Mouse (Mus musculus) kidney, postnatal 25 days (tissue): ENCODE measurements at regions not wholly inside any gene's neighbourhood (a gene's known extent, or its start where the extent isn't known, plus 50 kb on each side); places are given as distances from the start of the nearest gene placed in this dataset.
"Not testable (repeated sequence)": the region's sequence is repeated elsewhere in the genome, so short reads cannot be mapped to it uniquely, and the experiment has no call there.

Experiments used
- DNase-seq, 2 experiments: peaks; one replicate each; pipeline ENCODE4 v3.0.0; 2021; ENCODE audit warnings: mixed read lengths in 2 of 2

DNA sequence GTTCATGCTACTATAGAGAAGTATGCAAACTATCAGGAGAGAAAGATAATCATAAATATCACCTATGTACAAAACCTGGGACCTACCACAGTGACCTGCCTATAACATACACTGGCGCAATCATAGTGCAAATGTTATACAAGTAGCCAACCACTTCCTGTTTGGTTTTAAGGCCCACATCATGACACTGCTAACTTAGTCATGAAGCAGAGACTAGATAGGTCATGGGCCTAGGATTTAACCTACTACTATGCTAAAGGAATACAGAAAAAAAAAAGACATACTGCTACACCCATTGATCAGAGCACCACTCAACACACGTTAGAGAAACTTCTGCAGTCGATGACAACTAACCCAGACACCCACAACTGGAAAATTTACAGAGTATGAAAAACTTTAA is 498.6 kb upstream of the Acvr2a start:
- DNase-seq: no peak

DNA sequence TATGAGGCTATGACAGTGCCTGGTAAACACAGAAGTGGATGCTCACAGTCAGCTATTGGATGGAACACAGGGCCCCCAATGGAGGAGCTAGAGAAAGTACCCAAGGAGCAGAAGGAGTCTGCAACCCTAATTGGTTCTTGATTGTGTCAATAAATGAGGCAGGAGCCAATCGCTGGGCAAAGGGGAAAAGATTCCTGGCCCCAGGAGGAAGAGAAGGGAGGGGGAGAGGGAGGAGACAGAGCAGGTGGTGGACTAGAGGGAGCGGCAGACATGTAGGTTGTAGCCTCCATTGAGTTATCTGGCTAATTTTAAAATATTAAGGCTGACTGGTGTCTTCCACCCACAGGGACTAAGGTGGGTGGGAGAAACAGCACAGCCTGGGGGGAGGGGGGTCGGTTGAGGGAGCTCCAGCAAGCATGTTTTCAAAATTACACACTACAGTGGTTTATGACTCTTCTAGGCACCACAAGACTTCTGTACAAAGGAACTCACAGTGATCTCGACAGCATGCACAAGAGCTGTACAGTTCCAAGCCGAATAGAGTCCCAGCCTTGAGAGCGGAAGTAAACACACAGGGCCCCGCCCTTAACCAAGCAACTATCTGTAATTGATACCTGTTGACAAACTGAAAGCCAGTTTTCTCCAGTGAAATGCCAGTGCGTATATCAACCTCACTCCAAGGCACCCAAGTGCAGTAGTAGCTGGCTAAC is 497.6 kb upstream of the Acvr2a start:
- no peak for DNase-seq

DNA sequence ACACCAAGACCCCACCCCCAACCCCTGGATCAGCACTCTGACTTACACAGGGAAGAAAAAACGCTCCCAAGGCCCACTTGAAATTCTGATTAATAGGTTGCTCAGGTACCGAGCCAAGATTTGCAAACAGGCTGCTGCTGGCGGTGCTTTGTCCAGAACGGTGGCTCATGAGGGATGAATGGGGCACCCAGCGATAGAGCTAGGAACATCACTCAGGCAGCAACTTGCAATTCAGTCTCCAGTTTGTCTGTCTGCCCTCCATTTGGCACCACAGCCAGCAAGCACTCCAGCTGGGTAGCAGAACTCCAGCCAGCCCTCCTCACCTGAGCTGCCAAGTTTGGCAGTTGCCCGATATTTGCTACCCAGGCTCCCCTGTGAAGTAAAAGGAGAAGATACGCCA is 496.1 kb upstream of the Acvr2a start:
- DNase-seq: no peak

DNA sequence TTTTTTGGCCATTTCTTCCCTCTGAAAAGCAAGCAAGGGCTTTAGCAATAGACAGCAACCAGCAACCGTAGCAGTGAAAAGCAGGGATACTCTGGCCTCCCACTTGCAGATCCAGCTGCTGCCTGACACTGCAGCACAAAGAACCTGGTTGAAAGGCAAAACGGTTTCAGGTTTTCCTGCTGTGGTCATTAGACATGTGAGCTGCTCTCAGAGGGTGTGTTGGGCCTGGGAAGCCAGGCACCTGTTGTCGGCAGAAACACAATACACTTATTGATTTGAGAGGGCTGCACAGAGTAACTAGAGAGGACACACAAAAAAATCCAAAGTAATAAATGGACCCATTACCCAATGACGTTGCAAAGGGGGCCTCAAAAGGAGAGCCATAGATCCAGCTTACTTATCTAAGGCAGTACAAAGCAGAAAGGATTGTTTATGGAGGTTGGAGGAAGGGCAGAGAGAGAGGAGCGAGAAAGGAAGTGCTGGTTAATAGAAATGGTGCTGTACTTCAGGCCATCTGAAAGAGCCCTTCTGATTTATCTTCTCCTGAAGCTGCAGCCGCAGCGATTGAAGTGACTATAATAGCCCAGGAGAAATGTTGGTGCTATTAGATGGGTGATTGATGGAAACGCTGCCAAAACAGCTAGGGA is 495.4 kb upstream of the Acvr2a start:
- no peak for DNase-seq

DNA sequence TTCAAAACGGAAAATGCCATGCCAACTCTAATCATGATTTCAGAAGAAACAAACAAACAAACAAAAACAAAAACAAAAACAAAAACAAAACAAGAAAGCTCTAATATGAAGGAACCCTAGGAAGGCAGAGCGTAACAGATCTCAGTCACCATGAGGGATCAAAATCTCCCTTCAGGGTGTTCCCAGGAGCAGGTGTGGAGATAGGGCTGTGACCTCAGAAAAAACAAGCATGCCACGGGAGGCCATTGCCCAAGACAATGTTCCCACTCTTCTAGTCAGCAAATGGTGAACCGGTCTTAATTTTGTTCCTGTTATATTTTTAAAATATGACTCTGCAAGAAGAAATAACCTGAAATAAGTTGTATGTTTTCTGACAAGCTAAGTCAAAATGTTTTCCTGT is 492.4 kb upstream of the Acvr2a start:
- DNase-seq: no peak

DNA sequence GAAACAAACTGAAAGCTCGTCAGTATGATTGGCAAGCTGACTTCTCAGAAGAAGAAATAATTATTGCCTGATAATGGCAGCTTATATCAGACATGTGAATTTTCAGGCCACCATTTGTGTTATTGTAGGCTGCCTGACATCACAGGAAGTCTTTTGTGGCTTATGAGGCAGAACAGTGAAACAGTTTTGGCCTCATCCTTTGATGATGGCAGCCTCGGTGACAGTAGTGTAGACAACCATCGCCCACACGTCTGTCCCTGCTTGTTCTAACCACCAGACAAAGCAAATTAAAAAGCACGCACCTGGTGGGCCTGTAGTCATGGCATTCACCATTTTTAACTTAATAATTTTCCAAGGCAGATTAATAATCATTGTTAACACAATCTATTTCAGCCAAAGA is 491.6 kb upstream of the Acvr2a start:
- no peak for DNase-seq

DNA sequence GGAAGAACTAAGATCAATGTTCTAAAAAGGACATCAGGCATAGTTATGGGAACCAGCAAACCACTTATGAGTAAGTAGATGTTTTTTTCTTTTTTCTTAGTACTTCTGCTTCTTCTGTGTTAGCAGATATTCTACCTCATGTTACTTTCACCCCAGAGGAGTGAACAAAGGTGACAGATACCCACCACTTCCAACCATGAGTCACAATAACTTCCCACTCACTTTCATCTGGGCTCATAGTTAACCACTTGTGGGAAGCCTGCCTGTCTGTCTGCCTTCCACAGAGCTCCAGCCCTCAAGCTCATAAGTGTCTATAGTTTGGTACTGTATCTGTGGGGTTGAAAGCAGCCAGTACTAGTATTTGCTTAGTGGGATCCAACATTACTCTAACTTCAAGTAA is 485.7 kb upstream of the Acvr2a start:
- DNase-seq: no peak

DNA sequence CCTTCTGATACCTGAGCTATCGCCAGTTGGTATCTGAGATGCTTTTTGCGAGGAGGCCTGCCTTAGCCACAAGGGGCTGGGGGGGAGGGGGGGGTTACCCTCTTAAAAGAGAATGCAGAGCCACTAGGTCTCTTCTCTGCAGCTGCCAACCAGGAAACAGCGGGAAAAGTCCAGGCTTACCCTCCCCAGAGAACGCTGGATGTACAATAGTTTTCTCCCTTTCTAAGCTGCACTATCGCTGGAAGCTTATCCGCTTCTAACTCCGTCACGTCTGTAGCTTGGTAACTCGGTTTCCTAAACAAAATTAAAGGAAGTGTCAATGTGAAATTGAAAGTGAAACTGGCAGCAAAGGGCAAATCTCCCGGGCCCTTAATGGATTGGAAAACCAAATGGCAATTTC is 481.1 kb upstream of the Acvr2a start:
- peak in 1 of 2 experiments; percentile 28 for DNase-seq

DNA sequence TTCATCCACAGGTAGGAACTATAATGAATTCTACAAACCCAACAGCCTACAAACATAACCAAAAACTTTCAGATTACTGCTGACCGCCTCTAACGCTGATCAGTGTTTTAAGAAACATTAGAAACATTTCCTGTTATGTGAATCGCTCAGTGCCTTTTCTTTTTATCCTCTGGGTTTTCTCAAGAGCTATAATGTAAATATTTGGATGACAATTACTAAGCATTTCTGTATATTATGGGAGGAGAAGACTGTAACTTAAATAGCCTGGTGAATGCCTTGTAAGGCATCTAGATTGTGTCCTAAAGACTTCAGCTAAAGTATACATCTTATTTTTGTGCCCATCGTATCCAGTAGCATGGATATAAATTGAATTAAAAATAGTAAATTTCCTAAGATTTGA is 465.9 kb upstream of the Acvr2a start:
- no peak for DNase-seq

DNA sequence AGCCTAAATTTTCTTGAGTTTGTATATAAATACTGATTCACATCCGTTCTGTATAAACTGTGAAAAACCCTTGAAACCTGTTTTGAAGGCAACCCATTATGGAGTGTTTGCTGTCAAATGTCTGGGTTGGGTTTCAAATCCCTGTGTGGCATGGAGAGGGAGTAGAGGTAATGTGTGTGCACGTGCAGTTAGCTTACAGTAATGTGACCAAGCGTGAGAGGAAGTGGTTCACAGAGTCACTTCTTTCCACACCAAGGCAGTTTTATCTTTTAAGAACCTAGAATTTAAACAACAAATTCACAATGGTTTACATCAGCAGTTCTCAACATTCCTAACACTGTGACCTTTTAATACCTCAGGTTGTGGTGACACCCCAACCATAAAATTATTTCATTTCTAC is 464.1 kb upstream of the Acvr2a start:
- DNase-seq: no peak

DNA sequence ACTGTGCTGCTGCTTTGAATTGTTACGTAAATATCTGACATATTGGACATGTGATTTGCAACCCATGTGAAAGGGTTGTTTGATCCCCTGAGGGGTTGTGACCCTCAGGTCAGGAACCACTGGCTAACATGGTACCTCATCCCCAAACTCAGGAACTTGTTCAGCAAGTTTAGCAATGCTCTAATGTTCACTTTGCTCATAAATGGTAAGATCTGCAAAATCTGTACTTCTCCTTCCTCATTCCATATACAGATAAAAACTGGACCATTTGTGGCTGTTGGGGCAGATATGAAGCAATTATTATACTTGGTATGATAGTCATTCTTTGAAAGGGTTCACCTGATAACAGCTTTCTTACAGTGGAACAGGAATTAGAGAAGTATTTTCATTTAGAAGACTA is 463.7 kb upstream of the Acvr2a start:
- no peak for DNase-seq

DNA sequence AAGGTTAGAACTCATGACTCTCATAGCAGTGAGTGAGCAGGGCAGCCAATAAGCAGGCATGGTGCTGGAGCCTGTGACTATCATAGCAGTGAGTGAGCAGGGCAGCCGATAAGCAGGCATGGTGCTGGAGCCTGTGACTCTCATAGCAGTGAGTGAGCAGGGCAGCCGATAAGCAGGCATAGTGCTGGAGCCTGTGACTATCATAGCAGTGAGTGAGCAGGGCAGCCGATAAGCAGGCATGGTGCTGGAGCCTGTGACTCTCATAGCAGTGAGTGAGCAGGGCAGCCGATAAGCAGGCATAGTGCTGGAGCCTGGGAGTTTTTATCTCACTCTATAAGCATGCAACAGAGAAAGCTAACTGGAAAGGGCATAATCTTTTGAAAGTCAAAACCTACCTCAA is 442.3 kb upstream of the Acvr2a start:
- not testable (repeated sequence) for DNase-seq

DNA sequence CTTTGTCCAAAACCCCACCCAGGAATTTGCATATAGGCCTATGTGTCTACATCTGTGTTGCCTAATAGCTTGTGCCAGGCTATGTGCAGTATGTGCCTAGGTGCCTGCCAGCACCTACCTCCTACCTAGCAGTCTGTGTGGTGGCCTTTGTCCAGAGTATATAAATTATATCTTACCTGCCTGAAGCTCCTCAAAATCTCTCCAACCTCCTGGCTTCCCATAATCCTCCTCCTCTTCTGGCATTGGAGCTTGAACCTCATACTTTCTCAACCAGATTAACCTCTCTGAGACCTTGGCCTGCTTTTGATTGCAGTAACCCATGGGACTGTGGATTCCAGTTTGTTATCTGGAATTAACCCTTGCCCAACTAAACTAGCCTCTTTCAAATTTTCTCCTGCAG is 440.8 kb upstream of the Acvr2a start:
- no peak for DNase-seq

DNA sequence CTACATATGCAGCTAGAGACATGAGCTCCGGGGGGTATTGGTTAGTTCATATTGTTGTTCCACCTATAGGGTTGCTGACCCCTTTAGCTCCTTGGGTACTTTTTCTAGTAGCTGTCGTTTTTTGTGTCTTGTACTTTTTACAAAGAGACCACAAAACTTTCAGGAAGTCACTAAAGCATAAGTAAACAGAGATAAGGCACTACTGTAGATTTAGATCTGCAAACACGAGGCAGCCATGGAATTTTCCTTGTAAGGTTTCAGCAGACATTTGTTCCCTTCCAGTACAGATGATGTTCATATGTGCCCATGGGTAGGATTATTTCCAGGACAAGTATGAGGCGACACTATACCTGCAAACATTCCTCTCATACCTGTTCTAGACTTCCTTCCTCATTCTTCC is 439.6 kb upstream of the Acvr2a start:
- DNase-seq: no peak

DNA sequence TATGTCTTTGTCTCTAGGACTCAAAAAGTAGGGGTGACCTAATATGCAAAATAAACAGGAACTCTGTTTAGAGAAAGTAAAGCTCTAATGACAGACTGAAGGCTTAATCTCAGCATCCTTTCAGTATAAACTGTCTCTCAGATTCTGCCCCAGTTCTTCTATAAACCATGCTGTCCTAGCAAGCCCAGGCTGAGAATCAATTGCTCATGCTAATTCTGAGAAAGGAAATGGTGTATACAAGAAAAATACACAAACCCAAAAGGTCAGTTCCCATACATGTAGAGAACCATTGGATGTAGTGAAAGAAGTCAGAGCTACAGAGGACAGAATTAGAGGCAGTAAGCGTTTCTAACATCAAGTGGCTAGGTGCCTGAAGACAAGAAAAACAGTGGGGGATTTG is 435.7 kb upstream of the Acvr2a start:
- DNase-seq: no peak

DNA sequence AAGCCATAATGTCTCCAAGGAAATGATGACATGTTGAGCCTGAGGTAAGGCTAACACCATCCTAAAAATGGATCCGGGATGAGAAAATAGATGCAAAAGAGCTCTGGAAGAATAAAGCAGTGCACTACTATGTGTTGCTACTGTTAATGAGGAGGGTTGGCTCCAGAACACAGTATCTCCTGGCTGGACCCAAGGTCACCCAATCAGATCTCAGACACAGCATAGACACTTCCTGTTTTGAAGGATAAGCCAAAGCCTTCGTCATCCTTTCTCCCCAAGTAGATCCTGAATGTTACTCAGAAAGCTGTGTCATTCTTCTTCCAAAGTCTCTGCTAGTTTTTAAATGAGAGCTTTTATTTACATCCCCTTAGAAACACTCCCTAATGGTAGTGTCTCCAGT is 435.2 kb upstream of the Acvr2a start:
- DNase-seq: no peak

DNA sequence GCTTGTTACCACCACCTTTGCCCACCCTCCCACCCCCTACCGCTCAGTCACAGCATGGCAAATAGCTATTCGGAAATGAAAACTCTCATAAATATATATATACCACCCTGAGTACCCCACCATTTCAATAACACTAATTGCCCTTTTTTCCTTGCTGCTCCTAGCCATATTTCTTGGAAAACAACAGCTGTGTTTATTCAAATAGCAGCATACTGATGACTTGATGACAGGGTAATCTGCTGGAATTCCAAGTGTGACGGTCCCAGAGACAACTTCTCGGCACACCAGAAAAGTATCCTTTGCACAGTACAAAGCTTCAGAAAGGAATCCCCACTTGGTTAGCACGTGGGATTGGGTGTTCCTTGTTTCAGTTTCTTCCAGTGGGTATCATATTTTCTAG is 433.8 kb upstream of the Acvr2a start:
- DNase-seq: no peak

DNA sequence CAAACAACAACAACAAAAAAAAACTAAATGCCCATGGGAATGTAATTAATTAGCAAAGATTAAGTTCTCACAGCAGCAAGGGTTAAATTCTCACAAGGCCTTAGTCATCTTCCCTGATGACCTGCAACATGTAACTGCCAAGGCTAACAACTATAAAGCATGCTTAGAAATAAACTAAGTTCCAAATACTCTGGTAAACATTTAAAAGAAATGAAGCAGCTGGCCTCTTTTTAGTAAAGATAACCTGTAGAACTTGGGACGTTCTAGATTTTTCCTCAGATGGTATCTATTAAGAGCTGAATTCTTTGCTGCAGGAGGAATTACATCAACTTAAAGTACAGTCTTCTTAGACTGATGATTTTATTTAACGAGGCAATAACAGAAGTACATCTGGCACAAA is 433.1 kb upstream of the Acvr2a start:
- DNase-seq: no peak

DNA sequence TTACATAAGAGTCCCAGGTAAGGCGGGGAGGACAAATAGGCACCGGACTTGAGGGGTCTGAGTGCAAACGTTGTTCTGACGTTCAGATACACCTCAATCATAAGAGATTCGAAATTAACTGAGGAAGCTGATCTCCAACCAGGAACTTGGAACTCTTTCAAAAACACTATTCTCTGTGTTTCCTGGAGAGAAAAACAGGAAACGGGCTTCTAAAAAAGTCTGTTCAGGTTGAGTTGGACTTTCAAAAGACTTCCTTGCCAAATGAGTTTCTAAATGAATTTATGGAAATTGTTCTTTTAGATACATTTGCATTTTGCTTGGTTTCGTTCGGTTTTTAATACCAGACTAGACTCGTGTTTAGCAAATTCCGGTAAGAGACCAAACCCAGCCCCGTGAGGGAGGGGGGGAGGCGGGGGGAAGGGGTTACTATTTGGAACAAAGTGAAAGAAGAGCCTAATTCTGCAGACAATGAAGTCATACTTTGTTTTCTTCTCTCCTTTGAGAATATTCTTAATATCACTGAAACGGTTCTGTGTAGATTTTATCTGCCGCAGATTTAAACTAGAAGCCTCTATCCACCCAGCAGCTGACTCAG is 432.3 kb upstream of the Acvr2a start:
- peak in 1 of 2 experiments; percentile 5 for DNase-seq

DNA sequence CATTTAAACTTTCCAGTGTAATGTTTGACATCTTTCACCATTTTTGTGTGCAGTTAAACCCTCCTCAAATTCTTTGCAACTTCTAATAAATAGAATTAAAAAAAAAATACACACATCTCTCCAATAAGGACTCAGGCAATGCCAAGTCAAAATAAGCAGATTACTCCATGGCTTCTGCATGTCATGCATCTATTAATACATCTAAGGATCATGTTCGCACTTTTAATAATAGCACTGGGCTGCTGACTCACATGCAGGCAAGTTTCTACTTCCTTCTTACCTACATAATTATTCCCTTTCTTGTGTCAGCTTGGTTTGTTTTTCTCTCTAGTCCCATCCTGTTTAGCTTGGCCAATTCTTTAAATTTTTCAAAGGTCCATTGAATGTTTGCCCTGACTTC is 415.4 kb upstream of the Acvr2a start:
- no peak for DNase-seq

DNA sequence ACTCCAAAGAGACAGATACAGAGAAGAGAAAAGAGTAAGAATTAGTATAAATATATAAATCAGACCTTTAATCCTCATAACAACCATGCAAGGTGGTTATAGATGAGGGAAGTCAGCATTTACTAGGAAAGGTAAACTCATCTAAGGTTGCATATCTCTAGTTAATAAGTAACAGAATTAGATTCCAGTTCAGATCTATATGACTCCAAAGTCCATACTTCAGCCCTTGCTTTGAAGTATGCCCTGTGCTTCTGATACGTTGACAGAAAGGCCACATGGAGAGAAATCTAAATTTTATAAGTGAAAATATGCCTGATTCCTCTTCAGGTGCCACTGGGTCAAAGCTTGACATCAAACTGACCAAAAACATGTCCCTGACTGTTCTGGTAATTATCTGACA is 414.7 kb upstream of the Acvr2a start:
- DNase-seq: no peak

DNA sequence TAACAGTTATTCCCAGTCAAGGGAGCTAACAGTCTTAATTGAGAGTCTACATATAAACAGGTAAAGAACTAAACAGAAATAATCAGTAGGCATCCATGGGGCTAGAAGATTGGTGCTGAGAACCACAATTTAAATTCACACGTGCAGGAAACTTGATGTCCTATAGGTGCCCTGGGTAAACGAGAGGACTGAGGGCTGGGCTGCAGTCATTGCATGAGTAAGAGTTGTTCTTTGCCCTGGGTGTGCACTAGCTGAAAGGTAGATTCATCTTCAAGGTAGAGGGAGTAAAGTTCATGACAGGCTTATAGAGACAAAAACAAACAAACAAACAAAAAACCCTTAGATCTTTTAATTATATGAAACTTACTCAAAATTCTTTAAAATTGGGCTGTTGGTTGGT is 411.1 kb upstream of the Acvr2a start:
- no peak for DNase-seq

DNA sequence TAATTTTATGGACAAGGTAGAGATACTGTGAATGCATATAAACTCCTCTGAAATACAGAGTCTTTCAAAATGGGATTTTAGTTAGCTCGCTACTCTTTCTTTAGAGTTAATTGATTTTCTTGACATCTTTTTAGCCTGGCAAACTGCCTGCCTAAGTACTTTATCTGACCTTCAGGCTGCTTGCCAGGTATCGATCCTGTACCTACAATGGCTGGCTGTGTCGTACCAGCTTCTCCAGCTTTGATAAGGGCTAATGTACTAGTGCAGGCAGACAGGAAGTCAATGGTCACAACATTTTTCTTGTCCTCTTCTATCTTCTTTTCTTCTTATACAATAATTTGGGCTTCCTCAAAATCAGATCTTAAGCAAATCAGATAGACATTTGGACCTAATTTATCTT is 409.4 kb upstream of the Acvr2a start:
- no peak for DNase-seq

DNA sequence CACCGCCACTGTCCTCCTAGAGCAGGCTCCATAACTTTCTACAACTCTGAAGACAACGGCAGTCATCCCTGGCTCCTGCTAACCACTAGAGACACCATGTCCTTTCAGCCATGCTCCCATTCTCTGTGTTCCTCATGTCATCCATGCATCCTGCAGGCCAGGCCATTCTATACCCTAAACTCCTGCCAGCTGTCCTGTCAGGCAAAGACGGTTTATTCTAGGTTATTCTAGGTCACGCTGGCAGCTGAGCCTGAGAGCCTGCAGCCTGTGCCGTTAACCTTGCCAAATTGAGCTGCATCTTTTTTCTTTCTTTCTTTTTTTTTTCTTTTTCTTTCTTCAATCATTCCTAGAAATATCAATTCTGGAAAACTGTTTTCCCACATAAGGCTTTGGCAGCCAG is 406.0 kb upstream of the Acvr2a start:
- DNase-seq: no peak

DNA sequence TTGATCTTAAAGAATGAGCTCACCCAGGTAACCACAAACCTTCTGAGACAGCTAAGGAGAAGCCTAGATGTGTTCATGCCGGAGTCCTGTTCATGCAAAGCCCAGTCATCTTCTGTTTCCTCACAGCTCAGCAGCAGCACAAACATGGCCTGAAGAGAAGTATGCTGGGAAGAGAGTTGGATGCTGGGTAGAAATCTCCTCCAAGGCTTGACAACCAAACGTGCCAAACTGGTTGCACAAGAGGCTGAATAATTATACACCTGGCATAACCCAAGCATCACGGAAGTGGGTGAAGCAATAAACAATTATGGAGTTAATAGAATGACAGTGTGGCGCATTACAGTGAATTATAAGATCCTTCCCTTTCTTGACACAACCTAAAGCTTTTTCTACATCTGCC is 404.0 kb upstream of the Acvr2a start:
- DNase-seq: no peak
